ENCODE assay signal across 33 mouse cellular contexts in genomic region chr6:121009651-121010050, GRCm38 (mm10).
"Had no signal": no experiment of that assay in that cellular context is flagged by ENCODE, and none has a peak within 500 bp of the region (broad histone marks: within the 10 kb centered on the region; RNA-seq: fewer than 3 reads in every experiment).

No protein-coding gene starts in this region.

- H3K27ac ChIP-seq: heart, embryonic 13.5 days; heart, embryonic 15.5 days; hindbrain, embryonic 10.5 days; hindbrain, embryonic 12.5 days; hindbrain, embryonic 13.5 days; hindbrain, embryonic 14.5 days; hindbrain, embryonic 15.5 days; hindbrain, postnatal 0 days; intestine, embryonic 15.5 days; kidney, postnatal 0 days; layer of hippocampus, adult 2 months; left cerebral cortex, adult 2 months had no signal

- H3K27me3 ChIP-seq: heart, embryonic 12.5 days; heart, embryonic 13.5 days; heart, embryonic 15.5 days; hindbrain, embryonic 12.5 days; hindbrain, embryonic 13.5 days; hindbrain, embryonic 15.5 days; intestine, embryonic 15.5 days had no signal

- H3K9ac ChIP-seq: heart, embryonic 12.5 days; heart, embryonic 13.5 days; heart, embryonic 15.5 days; hindbrain, embryonic 12.5 days; hindbrain, embryonic 13.5 days; hindbrain, embryonic 14.5 days; hindbrain, embryonic 15.5 days; intestine, embryonic 15.5 days had no signal

- ATAC-seq: hindbrain, embryonic 16.5 days; hindbrain, postnatal 0 days; inflammation-experienced regulatory T-cells, adult 6 months; intestine, embryonic 15.5 days; intestine, embryonic 16.5 days; intestine, postnatal 0 days had no signal

- DNase-seq: heart, postnatal 10 days; heart, postnatal 14 days; heart, postnatal 36 days; heart, postnatal 4 days; kidney, adult 11 months; kidney, adult 18-20 months; kidney, adult 2 months; kidney, adult 8-10 months; kidney, adult 9 months; kidney, postnatal 10 days; kidney, postnatal 14 days; kidney, postnatal 25 days; kidney, postnatal 36 days; kidney, postnatal 4 days; layer of hippocampus, adult 9-11 months; layer of hippocampus, postnatal 36 days had no signal

- H3K4me2 ChIP-seq: heart, embryonic 12.5 days; heart, embryonic 13.5 days; heart, embryonic 15.5 days; hindbrain, embryonic 12.5 days; hindbrain, embryonic 13.5 days; hindbrain, embryonic 14.5 days; hindbrain, embryonic 15.5 days; intestine, embryonic 15.5 days had no signal

- H3K9me3 ChIP-seq: heart, embryonic 12.5 days; heart, embryonic 13.5 days; heart, embryonic 15.5 days; hindbrain, embryonic 10.5 days; hindbrain, embryonic 12.5 days; hindbrain, embryonic 13.5 days; hindbrain, embryonic 15.5 days; intestine, embryonic 15.5 days had no signal

- H3K4me3 ChIP-seq: heart, embryonic 12.5 days; heart, embryonic 13.5 days; heart, embryonic 15.5 days; hindbrain, embryonic 10.5 days; hindbrain, embryonic 12.5 days; hindbrain, embryonic 13.5 days; hindbrain, embryonic 15.5 days; intestine, embryonic 15.5 days; layer of hippocampus, adult 2 months; left cerebral cortex, adult 2 months had no signal

- H3K4me1 ChIP-seq: hindbrain, embryonic 15.5 days; intestine, embryonic 15.5 days had no signal
